Mouse (Mus musculus): ENCODE measurements around the gene Rps3. TPM values are rescaled to one million over a fixed set of nuclear protein-coding genes. Genes with fewer than 3 reads are reported as not detected.

Gene Rps3
- polyA plus RNA-seq, 2 experiments = 661 to 811 TPM

GRCm38 (mm10) chr7:99482637-99483036, 901 bp downstream of the Rps3 start:
- under 1% methylated on average over 6 of the region's 6 CpGs for WGBS (ENCODE audit: insufficient replicate concordance)
- Histone ChIP-seq H3K4me3 (ENCODE audit: insufficient read depth in 1 of 2, low read depth in 2 of 2, low read length in 2 of 2) (peak overlapping the region; percentile 96 to 97), H3K9me3 (ENCODE audit: control insufficient read depth, low read length) (no peaks in the 10 kb centered on the region), H3K9ac (replicated peaks) (peak overlapping the region; percentile 97), H3K4me2 (ENCODE audit: low read depth) (peak overlapping the region; percentile 77), H3K4me1 (replicated peaks; ENCODE audit: control insufficient read depth in 2 of 2, insufficient read depth in 2 of 2, low read length in 1 of 2) (peaks cover 14 to 29% of the 10 kb centered on the region in 2 experiments), H3K27ac (peak overlapping the region; percentile 80), H3K27me3 (ENCODE audit: control insufficient read depth, insufficient read depth, low read length) (no peaks in the 10 kb centered on the region), H3K36me3 (replicated peaks; ENCODE audit: control insufficient read depth, insufficient read depth, low read depth) (peaks cover 50% of the 10 kb centered on the region)
- ATAC-seq (ENCODE audit: insufficient read depth) = no peak
- TF ChIP-seq CTCF (IDR thresholded peaks at IDR 0.05; ENCODE audit: low read depth) = no peak
- no peak for TF ChIP-seq EP300 (IDR thresholded peaks at IDR 0.05; ENCODE audit: low read depth)
- DNase-seq (ENCODE audit: low read depth in 3 of 3, low spot score in 3 of 3) = no peak

GRCm38 (mm10) chr7:99477235-99477634, 6.3 kb downstream of the Rps3 start:
- no peak overlapping the region; the same call in 1 of the 2 replicates for H3K9ac ChIP-seq (replicated peaks)
- DNase-seq (ENCODE audit: low read depth in 3 of 3, low spot score in 3 of 3) (no peak), ATAC-seq (ENCODE audit: insufficient read depth) (no peak)
- H3K4me1 ChIP-seq (replicated peaks; ENCODE audit: control insufficient read depth in 2 of 2, insufficient read depth in 2 of 2, low read length in 1 of 2) = peaks cover 26 to 47% of the 10 kb centered on the region in 2 experiments
- H3K27ac ChIP-seq = no peak overlapping the region
- peaks cover 60% of the 10 kb centered on the region for H3K36me3 ChIP-seq (replicated peaks; ENCODE audit: control insufficient read depth, insufficient read depth, low read depth)
- WGBS (ENCODE audit: insufficient replicate concordance) = 81% methylated on average over 5 of the region's 5 CpGs
- H3K4me2 ChIP-seq (ENCODE audit: low read depth) = no peak overlapping the region
- no peaks in the 10 kb centered on the region for H3K27me3 ChIP-seq (ENCODE audit: control insufficient read depth, insufficient read depth, low read length)
- no peak overlapping the region for H3K4me3 ChIP-seq (ENCODE audit: insufficient read depth in 1 of 2, low read depth in 2 of 2, low read length in 2 of 2)
- H3K9me3 ChIP-seq (ENCODE audit: control insufficient read depth, low read length) = no peaks in the 10 kb centered on the region
- no peak for TF ChIP-seq CTCF (IDR thresholded peaks at IDR 0.05; ENCODE audit: low read depth)
- TF ChIP-seq EP300 (IDR thresholded peaks at IDR 0.05; ENCODE audit: low read depth) = no peak

GRCm38 (mm10) chr7:99476558-99477114, 6.9 kb downstream of the Rps3 start:
- Histone ChIP-seq H3K27me3 (ENCODE audit: control insufficient read depth, insufficient read depth, low read length) (no peaks in the 10 kb centered on the region), H3K4me2 (ENCODE audit: low read depth) (no peak overlapping the region), H3K9me3 (ENCODE audit: control insufficient read depth, low read length) (no peaks in the 10 kb centered on the region), H3K27ac (peak overlapping the region; percentile 21; the same call in 1 of the 2 replicates), H3K4me1 (replicated peaks; ENCODE audit: control insufficient read depth in 2 of 2, insufficient read depth in 2 of 2, low read length in 1 of 2) (peaks cover 21 to 41% of the 10 kb centered on the region in 2 experiments), H3K9ac (replicated peaks) (no peak overlapping the region), H3K36me3 (replicated peaks; ENCODE audit: control insufficient read depth, insufficient read depth, low read depth) (peaks cover 54% of the 10 kb centered on the region), H3K4me3 (ENCODE audit: insufficient read depth in 1 of 2, low read depth in 2 of 2, low read length in 2 of 2) (no peak overlapping the region)
- DNase-seq (ENCODE audit: low read depth in 3 of 3, low spot score in 3 of 3) (no peak), ATAC-seq (ENCODE audit: insufficient read depth) (no peak)
- WGBS (ENCODE audit: insufficient replicate concordance) = 24% methylated on average over 3 of the region's 3 CpGs
- TF ChIP-seq CTCF (IDR thresholded peaks at IDR 0.05; ENCODE audit: low read depth) (no peak), EP300 (IDR thresholded peaks at IDR 0.05; ENCODE audit: low read depth) (no peak)

GRCm38 (mm10) chr7:99475562-99475911, 8.0 kb downstream of the Rps3 start:
- Histone ChIP-seq H3K9ac (replicated peaks) (no peak overlapping the region), H3K4me2 (ENCODE audit: low read depth) (no peak overlapping the region), H3K4me3 (ENCODE audit: insufficient read depth in 1 of 2, low read depth in 2 of 2, low read length in 2 of 2) (no peak overlapping the region), H3K4me1 (replicated peaks; ENCODE audit: control insufficient read depth in 2 of 2, insufficient read depth in 2 of 2, low read length in 1 of 2) (peaks cover 18 to 30% of the 10 kb centered on the region in 2 experiments), H3K27ac (peak overlapping the region; percentile 34; the same call in 1 of the 2 replicates), H3K9me3 (ENCODE audit: control insufficient read depth, low read length) (no peaks in the 10 kb centered on the region), H3K27me3 (ENCODE audit: control insufficient read depth, insufficient read depth, low read length) (no peaks in the 10 kb centered on the region), H3K36me3 (replicated peaks; ENCODE audit: control insufficient read depth, insufficient read depth, low read depth) (peaks cover 43% of the 10 kb centered on the region)
- ATAC-seq (ENCODE audit: insufficient read depth) (no peak), DNase-seq (ENCODE audit: low read depth in 3 of 3, low spot score in 3 of 3) (no peak)
- WGBS (ENCODE audit: insufficient replicate concordance) = 56% methylated on average over 2 of the region's 2 CpGs
- TF ChIP-seq EP300 (IDR thresholded peaks at IDR 0.05; ENCODE audit: low read depth) = no peak
- TF ChIP-seq CTCF (IDR thresholded peaks at IDR 0.05; ENCODE audit: low read depth) = no peak

GRCm38 (mm10) chr7:99474836-99475561, 8.5 kb downstream of the Rps3 start:
- no peaks in the 10 kb centered on the region for H3K9me3 ChIP-seq (ENCODE audit: control insufficient read depth, low read length)
- H3K36me3 ChIP-seq (replicated peaks; ENCODE audit: control insufficient read depth, insufficient read depth, low read depth) = peaks cover 37% of the 10 kb centered on the region
- no peak overlapping the region for H3K9ac ChIP-seq (replicated peaks)
- H3K4me3 ChIP-seq (ENCODE audit: insufficient read depth in 1 of 2, low read depth in 2 of 2, low read length in 2 of 2) = no peak overlapping the region
- H3K27me3 ChIP-seq (ENCODE audit: control insufficient read depth, insufficient read depth, low read length) = no peaks in the 10 kb centered on the region; the same call in 1 of the 2 replicates
- H3K4me1 ChIP-seq (replicated peaks; ENCODE audit: control insufficient read depth in 2 of 2, insufficient read depth in 2 of 2, low read length in 1 of 2) = peaks cover 18 to 26% of the 10 kb centered on the region in 2 experiments
- ATAC-seq (ENCODE audit: insufficient read depth) = peak; percentile 80
- peak overlapping the region; percentile 35 for H3K27ac ChIP-seq
- 34% methylated on average over 12 of the region's 12 CpGs for WGBS (ENCODE audit: insufficient replicate concordance)
- TF ChIP-seq EP300 (IDR thresholded peaks at IDR 0.05; ENCODE audit: low read depth) (peak; percentile 58; the same call in 1 of the 2 replicates), CTCF (IDR thresholded peaks at IDR 0.05; ENCODE audit: low read depth) (peak; percentile 19; the same call in 1 of the 2 replicates)
- peak overlapping the region; percentile 33 for H3K4me2 ChIP-seq (ENCODE audit: low read depth)
- DNase-seq (ENCODE audit: low read depth in 3 of 3, low spot score in 3 of 3) = peak; percentile 60 to 64 (median 63)

All from liver, embryonic 14.5 days (tissue).